Mouse (Mus musculus) erythroid progenitor cell, adult 5-6 weeks (primary cell): ENCODE data around the gene Tmed10. TPM values are rescaled to one million over a fixed set of nuclear protein-coding genes. Genes with fewer than 3 reads are reported as not detected.

Experiments
- ATAC-seq: replicated peaks from 2 replicates; pipeline ENCODE4 v1.8.0; 2016; ENCODE audit warnings: moderate number of reproducible peaks, mild to moderate bottlenecking, moderate TSS enrichment, inconsistent platforms; ENCODE audit not compliant: poor library complexity, low FRiP score, severe bottlenecking
- total RNA-seq, 2 experiments: library from RNA; stranded (forward) in 1 of 2; stranded (reverse) in 1 of 2; fragments of 150-400 nt in 1 of 2; fragments of 186-747, 209-891 nt in 1 of 2; gene quantifications; 2 replicates each; pipeline versions ENCODE4 v1.2.3 to v1.2.4; 2015 to 2017; ENCODE audit warnings: low replicate concordance in 2 of 2

Tmed10 gene
- total RNA-seq, 2 experiments from 2014 or later, result 71.7 to 85.9 TPM

DNA sequence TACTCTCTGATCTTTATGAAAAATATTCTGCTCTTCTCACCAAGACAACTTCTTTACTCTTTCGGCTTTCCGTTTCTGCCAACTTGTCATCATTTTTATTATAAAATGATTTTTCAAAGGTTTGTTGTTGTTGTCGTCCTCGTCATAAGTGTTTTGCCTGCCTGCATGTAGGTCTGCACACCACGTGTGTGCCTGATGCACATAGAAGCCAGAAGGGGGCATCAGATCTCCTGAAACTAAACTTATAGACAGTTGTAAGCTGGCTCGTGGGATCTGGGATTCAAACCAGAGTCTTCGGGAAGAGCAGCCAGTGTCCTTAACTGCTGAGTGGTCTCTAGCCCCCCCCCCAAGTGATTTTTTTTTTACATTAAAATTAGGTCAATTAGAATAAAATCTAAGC lies 6.3 kb upstream of the Tmed10 start:
- no peak for ATAC-seq

DNA sequence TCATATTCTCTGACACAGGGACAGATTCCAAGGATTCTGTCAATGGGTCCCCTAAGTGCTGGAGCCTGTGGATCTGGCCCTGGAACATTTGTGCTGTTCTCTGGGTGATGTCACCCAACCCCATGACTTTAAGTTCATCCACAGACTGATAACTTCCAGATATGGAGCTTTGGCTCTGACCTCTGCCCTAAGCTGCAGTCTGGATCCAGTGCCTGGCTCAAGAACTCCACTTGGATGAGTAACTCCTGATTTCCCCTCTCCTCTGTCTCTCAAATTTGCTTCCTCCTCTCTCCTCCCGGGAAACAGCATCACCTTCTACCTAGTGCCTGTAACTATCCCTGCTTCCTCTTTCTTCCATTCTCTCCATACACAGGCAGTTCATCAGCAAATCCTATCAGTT lies 5.7 kb upstream of the Tmed10 start:
- no peak for ATAC-seq

DNA sequence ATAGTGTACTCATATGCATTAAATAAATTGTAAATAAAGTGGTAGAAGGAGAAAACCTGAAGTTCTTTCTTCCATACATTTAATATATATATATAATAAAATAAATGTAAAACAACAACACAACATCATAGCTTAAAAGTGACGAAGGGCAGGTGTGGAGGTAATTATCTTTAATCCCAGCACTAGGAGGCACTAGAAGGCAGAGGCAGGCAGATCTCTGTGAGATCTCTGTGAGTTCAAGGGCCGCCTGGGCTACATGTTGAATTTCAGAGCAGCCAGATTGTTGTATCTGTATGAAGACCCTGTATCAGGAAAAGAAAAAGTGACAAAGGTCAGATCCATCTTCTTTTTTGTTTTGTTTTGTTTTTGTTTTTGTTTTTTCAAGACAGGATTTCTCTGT lies 3.6 kb upstream of the Tmed10 start:
- no peak for ATAC-seq

DNA sequence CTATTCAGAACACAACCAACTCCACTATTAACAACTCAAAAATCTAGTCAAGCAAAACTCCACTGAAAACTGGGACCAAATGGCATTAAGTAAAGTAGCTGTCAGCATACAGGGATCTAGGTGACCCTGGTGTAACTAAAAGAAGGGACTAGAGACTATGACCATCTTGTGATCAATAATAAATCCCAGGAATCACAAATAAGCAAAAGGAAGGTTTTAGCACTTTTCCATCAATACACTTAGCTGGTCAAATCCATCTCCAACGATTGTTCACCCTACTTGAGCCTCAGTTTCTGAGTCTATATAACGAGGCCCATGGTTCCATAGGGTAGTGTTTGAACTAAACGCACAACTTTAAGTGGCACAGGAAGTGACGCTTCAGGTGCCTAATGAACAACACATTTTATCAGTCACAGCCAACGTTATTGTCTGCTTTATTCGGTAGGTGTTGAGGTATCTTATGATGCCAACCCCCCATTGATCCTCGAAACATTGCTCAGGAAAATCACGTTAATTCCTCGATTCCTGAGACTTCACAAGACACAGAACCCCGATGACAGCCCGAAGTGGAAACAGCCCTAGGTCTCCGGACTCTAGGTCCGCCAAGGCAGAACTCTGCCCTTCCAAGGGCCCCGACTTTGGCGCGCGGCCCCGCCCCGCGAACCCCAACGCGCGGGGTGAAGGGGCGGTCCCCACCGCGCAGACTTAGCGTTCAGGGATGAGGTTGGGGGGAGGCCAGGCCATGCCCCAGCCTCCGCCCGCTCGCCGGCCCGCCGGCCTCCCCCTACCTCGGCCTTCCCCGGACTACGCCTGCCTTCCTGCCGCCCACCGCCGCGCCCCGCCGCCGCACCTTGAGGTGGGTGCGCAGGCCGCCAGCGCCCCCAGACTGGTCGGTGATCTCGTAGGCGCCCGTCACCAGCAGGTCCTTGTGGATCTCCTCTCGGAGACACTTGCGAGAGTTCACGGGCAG lies 771 bp downstream of the Tmed10 start:
- ATAC-seq, result peak; percentile 84

DNA sequence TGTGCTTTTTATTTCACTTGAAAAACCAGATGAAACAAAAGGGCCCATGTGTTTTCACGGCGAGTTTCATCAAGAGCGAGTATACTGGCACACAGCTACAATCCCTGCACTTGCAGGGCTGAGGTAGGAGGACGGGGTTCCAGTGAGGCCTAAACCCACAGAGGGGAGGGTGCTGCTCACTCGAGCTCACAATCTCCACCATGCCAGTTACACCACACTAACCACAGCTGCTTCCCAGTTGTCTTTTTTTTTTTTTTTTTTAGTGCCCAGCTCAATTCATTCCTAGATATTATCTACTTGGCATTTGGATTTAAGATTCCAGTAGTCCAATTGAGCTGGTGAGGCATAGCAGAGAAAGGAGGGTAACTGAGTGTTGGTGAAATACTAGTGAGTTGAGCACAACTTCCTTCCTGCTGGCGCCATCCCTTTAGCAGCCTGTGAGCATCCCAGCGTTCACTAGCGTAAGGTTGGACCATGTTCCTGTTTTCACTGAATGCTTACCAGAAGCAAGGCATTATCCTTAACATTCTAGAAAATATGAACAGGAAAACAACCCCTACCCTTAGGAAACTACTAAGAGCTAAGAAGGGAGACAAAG lies 2.5 kb downstream of the Tmed10 start:
- ATAC-seq, result no peak

DNA sequence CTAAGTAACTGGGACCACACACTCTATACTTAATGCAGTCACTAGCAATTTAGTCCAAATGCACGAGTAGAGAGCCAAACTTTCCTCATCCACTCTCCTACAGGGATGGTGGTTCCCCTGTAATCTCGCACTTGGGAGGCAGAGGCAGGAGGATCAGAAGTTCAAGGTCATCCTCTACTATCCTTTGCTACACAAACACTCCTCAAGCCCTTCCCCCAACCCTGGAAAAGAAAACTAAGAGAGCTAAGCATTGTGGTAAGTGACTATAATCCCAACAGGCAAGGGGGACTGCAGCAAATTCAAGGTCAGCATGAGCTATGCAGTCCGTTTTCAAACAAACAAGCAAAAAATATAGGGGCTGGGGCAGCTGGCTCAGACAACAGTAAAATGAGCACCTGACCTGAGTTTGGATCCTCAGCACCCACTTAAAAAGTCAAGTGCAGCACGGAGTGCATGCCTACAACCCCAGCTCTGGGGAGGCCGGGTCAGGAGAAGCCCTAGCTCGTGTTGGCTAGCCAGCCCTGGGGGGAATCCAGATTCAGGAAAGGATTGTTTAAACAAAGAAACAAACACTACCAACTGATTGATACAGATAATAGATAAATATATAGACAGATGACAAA lies 6.1 kb downstream of the Tmed10 start:
- ATAC-seq, result no peak

DNA sequence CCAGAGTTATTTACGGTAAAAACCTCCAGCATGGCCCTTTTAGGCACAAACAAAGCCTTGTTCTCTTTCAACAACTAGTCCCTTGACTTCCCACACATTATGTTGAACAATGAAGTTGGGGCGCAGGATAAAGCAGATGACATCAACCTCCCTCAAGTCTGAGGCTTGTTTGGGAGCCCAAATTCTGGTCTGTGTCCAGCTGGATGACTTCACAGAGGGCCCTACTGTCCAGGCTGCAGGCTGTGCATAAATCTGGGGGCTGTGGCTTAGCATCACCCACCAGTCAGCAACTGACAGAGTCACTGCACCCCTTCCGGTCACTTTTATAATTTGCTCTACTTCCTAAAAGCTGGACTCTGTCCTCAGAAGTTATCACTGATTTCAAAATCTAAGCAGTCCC lies 8.4 kb downstream of the Tmed10 start:
- ATAC-seq, result no peak

DNA sequence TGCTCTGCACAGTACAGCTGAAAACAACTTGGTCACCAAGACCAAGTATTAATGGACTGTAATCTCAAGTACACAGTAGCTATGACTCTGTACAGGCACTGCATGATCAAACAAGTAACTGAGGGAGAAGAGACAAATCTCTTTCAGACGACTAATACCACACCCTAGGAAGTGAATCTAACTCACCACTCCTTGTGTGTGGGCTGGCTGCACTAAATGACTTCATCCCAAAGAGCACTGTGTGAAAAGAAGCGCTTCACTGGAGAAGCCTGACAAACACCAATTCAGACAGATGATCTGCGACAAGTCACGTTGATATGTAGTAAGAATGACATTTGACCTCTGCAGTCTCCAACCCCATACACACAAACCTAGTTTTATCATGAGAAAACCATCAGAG lies 12.1 kb downstream of the Tmed10 start:
- ATAC-seq, result no peak

DNA sequence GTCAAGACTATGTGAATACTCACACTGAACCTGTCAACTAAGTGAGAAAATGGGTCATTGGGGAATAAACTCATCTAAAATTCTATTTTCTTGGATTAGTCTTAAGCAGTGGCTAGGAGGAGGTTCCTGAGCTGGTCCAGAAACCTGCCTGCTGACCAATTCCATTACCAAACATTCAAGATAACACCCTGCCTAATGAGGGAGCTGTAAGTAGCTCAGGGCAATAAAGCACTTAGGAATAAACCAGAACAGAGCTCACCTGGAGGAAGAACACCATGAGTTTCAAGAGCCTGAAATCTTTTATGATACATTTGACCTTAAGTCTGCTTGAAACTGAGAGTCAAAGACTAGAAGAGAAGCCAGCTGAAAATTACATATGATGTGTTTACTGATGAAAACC lies 13.1 kb downstream of the Tmed10 start:
- ATAC-seq, result no peak

DNA sequence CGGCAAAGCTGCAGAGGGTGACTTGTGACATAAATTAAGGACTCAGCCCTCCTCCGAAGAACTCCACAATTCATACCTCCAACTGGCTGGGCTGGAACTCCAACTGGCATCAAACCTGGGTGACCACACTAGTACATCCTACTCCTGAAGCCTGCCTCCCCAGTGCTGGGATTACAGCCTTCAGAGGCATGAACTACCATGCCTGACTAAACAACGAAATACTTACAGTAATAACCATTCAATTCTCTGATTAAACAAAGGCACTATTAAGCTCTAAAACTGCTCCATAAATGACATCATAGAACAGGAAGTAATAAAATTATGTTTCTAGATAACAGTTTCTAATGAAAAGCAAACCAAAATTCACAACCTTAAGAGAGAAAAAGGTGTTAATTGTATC lies 13.5 kb downstream of the Tmed10 start:
- no peak for ATAC-seq

DNA sequence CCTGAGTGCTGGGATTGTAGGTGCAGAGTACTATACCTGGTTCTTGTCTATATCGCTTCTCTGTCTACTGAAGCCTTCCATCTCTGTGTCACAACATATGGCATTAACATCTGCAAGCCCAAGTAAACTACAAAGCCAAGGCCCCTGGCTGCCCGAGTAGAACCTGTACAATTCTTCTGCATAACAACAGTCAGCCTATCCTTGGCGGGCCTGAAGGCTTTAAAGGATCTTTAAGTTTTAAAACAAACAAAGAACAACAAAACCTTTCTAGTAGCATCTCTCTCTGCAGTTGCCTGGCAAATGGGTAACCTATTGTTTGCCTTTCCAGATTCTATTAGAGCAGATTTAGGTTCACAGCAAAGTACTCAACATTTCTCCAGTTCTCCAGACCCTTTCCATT lies 20.6 kb downstream of the Tmed10 start:
- ATAC-seq, result no peak

DNA sequence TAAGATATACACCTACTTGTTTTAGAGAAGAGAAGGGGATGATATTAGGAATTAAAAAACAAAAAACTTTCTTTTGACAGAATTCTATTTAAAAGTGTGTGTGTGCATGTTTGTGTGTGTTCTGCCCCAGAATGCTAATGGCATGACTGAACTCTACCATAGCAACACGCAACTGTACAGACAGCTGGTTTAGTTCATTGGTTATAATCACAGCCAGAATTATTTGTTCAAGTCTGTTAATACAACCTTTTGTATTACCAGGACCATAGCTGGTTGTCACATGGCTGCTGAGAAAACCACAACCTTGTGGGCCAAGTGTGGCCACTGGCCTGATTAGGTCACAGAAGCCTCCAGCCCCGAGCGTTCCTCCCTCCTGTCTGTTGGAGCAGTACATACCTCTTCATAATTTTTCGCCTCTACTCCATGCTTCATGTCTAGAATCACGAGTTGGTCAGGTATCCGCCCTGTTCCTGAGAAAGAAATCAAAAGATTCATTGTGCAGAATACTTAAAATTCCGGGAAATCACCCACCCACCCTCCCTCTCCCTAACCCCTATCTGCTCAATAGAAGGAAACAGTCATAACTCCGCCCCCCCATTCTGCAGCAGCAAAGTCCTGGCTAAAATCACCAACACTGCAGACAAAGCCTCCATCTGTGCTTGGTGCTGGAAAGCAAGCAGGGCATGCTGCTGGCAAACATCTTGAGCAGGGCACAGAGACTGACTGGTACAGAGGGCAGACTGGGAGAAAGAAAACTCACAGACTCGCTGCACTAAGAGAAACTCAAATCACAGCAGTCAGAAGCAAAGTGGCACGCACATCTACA lies 24.0 kb downstream of the Tmed10 start:
- no peak for ATAC-seq

DNA sequence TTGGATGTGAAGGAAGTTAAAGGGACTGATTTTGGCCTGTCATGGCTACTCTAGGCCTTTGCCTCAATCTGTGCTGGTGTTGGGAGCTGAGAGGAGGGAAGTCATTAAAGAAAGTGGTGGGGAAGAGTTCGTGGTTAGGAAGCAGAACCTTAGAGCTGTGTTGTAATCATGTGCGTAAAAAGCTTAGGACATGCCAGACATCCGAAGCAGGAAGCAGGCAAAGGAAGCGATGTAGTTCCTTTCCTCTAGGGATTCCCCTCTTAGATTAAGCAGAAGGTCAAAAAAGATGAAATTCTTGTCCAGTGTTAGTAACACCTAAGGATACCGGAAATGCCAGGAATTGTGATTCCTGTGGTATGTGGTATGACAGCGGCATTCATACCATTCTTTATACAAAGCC lies 26.3 kb downstream of the Tmed10 start:
- no peak for ATAC-seq

DNA sequence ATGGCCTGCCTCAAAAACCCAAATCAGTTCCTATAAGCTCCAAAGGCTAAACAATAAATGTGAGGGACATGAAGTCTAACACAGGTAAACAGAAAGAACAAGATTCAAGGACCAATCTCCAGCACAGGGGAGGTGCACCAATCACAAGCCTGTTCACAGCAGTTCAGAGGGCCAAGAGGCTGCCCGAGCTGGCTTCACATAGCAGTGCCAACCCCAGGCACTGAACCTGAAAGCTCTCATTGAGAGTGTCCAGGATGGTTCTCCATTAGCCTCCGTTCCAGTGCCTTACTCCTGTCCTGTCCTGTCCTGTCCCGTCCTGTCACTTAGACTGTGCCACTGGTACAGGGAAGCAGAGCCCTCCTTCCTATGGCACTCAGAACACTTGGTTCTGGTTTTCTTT lies 27.5 kb downstream of the Tmed10 start:
- no peak for ATAC-seq

DNA sequence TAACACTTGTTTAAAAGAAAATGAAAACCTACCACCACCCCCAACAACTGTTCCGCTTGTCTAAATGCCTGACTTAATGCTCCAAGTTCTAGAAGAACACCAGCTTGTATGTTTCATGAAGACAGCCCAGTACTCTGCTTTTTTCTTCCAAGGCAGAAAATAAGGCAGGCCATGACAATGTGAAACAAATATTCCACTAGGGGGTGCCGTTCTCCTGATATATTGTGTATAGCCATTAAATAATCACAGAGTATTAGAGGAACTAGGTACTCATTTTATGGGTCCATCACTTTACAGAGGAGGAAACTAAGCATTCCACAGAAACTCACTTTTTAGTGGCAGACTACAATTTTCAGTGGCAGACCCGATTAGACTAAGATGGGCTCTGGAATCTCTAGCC lies 28.3 kb downstream of the Tmed10 start:
- ATAC-seq, result no peak

DNA sequence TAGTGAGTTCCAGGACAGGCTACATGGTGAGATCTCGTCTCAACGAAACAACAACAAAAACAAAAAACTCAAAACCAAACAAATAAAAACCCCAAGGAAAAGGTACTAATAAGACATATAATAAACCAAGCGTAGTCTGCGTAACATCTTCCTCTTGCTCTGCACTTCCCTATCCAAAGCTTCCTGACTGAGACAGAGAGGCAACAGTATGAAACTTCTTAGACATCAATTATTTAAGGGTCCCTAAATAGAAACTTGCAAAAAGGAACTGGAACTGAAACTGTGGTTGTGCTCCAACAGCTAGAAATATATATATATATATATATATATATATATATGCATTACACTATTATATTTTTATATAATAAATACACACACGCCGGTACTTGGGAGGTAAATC lies 29.1 kb downstream of the Tmed10 start:
- no peak for ATAC-seq

DNA sequence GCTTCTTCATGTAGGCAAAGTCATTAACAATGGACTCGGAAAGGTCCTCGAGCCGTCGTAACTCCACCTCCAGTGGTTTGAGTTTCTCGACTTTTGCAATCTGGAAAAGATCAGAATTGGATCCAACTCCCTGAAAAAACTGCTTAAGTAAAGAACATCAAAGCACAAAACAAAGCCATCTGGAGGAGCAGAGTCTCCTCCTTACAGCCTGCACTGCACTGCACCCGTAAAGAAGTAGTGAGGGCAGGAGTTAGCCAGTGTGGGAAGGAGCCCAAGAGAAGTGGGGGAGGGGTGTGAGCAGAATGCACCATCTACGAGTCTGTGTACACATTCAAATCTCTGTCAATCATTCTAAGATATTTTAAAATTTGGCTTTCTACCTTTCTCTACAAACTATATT lies 30.4 kb downstream of the Tmed10 start:
- no peak for ATAC-seq

DNA sequence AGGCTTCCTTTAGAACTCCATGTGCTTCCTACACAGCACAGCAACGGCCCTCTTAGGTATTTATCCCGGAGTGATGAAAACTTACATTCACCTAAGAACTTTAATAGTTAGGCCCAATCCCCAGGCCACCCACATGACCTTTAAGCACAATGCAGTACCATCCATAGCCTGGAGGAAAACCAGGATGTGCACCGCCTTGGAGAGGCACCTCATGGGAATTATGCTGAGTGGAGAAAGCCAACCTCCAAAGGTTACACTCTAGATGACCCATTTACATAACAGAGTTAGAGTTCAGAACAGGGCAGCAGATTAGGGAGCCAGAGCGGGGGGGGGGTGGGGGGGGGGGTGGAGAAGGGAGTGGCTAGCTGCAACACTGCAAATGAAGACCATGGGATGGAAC lies 32.3 kb downstream of the Tmed10 start:
- no peak for ATAC-seq

DNA sequence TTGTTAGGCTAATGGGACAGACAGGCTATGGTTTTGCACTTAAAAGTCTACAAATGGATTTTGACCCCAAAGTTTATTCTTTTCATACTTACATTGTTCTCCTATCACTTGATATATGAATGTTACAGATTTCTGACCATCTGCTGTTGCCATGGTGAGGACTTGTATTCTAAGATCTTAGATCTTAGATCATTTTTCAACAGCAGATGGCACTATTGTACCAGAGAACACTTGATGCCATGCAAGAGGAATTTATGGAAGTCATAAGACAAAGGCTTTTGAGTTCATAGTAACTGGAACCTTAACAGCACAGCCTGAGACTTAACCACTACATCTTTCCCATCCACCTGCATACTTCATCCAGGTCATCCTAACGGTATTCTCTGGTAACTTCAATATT lies 33.5 kb downstream of the Tmed10 start:
- ATAC-seq, result no peak

DNA sequence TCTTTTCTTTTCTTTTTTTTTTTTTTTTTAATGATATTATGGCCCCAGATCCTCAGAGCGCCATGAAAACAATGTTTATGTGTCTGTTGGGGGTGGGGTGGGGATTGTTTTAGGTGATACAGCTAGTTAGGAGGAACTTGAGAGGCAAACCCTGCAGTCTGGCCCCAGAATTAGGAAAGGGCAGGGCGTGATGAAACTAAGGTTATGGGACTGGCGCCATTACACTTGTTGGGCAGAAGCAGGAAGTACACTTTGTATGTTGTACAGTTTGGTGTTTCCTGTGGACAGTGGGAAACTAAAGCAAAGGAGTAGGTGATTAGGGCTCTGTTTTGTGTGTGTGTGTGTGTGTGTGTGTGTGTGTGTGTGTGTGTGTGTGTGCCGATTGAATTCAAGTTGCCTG lies 34.7 kb downstream of the Tmed10 start:
- ATAC-seq, result no peak
